22 mouse cellular contexts compared by ENCODE assay signal in genomic region chr9:74876328-74876727, GRCm38 (mm10). TPM values are rescaled to one million over a fixed set of nuclear protein-coding genes. Genes with fewer than 3 reads are reported as not detected.
DNase-seq lines count a peak whose midpoint lies in the region; ATAC-seq and TF ChIP-seq lines count a peak whose summit lies in the region.
"Had no signal": no experiment of that assay in that cellular context is flagged by ENCODE, and none has a peak within 500 bp of the region (broad histone marks: within the 10 kb centered on the region; RNA-seq: fewer than 3 reads in every experiment).

No protein-coding gene starts in this region.

- no peak overlapping the region for H3K27ac ChIP-seq in hindbrain, postnatal 0 days
- no peak overlapping the region for H3K27ac ChIP-seq in hindbrain, embryonic 14.5 days
- H3K27ac ChIP-seq in lung, embryonic 14.5 days (ENCODE audit: low read depth): no peak overlapping the region
- no peak overlapping the region for H3K27ac ChIP-seq in stomach, postnatal 0 days (replicated peaks)
- H3K27ac ChIP-seq: forebrain, embryonic 12.5 days; hindbrain, embryonic 10.5 days; intestine, embryonic 15.5 days; liver, embryonic 15.5 days; midbrain, embryonic 12.5 days had no signal

- no peak for ATAC-seq in hindbrain, postnatal 0 days
- ATAC-seq in hindbrain, embryonic 14.5 days (ENCODE audit: low FRiP score): no peak
- ATAC-seq in lung, embryonic 14.5 days (ENCODE audit: insufficient read depth): no peak
- ATAC-seq in stomach, postnatal 0 days (ENCODE audit: low FRiP score, low TSS enrichment): no peak
- ATAC-seq: intestine, embryonic 15.5 days had no signal

- no peak overlapping the region for H3K9ac ChIP-seq in hindbrain, postnatal 0 days (replicated peaks; ENCODE audit: low read length)
- no peak overlapping the region for H3K9ac ChIP-seq in hindbrain, embryonic 14.5 days
- H3K9ac ChIP-seq in lung, embryonic 14.5 days: no peak overlapping the region
- H3K9ac ChIP-seq in stomach, postnatal 0 days (ENCODE audit: low read length): no peak overlapping the region
- H3K9ac ChIP-seq: forebrain, embryonic 12.5 days; intestine, embryonic 15.5 days; liver, embryonic 15.5 days; midbrain, embryonic 12.5 days had no signal

- H3K4me3 ChIP-seq in hindbrain, postnatal 0 days (ENCODE audit: low read length): no peak overlapping the region
- H3K4me3 ChIP-seq in hindbrain, embryonic 14.5 days (replicated peaks; ENCODE audit: low read length): no peak overlapping the region
- H3K4me3 ChIP-seq in lung, embryonic 14.5 days (ENCODE audit: low read depth, low read length): no peak overlapping the region
- H3K4me3 ChIP-seq in stomach, postnatal 0 days (ENCODE audit: low read depth, low read length): no peak overlapping the region
- H3K4me3 ChIP-seq: forebrain, embryonic 12.5 days; hindbrain, embryonic 10.5 days; intestine, embryonic 15.5 days; liver, embryonic 15.5 days; midbrain, embryonic 12.5 days; myocyte had no signal

- no peaks in the 10 kb centered on the region for H3K36me3 ChIP-seq in hindbrain, postnatal 0 days (ENCODE audit: insufficient read depth, low read length)
- H3K36me3 ChIP-seq in hindbrain, embryonic 14.5 days (replicated peaks; ENCODE audit: control insufficient read depth, insufficient read depth): no peaks in the 10 kb centered on the region
- no peaks in the 10 kb centered on the region for H3K36me3 ChIP-seq in lung, embryonic 14.5 days (ENCODE audit: insufficient read depth)
- no peaks in the 10 kb centered on the region for H3K36me3 ChIP-seq in stomach, postnatal 0 days (ENCODE audit: control insufficient read depth, insufficient read depth, low read length)
- H3K36me3 ChIP-seq: forebrain, embryonic 12.5 days; hindbrain, embryonic 10.5 days; intestine, embryonic 15.5 days; liver, embryonic 15.5 days; midbrain, embryonic 12.5 days had no signal

- TF ChIP-seq CTCF in hindbrain, postnatal 0 days (IDR thresholded peaks at IDR 0.05; ENCODE audit: low read depth): peak; percentile 26; the same call in 1 of the 2 replicates
- TF ChIP-seq CTCF in lung, embryonic 14.5 days (IDR thresholded peaks at IDR 0.05; ENCODE audit: low read depth): peak; percentile 17; the same call in 1 of the 2 replicates
- peak; percentile 38; the same call in 1 of the 2 replicates for TF ChIP-seq CTCF in stomach, postnatal 0 days (IDR thresholded peaks at IDR 0.05; ENCODE audit: low read depth)

- DNase-seq in hindbrain, postnatal 0 days (ENCODE audit: low spot score): no peak
- DNase-seq in hindbrain, embryonic 14.5 days (ENCODE audit: low spot score): no peak
- no peak for DNase-seq in lung, embryonic 14.5 days
- DNase-seq in lung, postnatal 14 days: no peak
- peak; percentile 52 for DNase-seq in ES-CJ7 (ENCODE audit: low read depth, low spot score)
- no peak for DNase-seq in stomach, postnatal 0 days (ENCODE audit: low spot score)
- no peak for DNase-seq in urinary bladder, adult 18-20 months (ENCODE audit: low spot score in 2 of 2)
- DNase-seq: adrenal gland, postnatal 25 days; cerebellum, adult 9-10 months; gastrocnemius, postnatal 14 days; kidney, postnatal 14 days; lung, postnatal 4 days; thymus, adult 18-20 months had no signal

- H3K27me3 ChIP-seq in hindbrain, postnatal 0 days (ENCODE audit: insufficient read depth, low read length): no peaks in the 10 kb centered on the region
- H3K27me3 ChIP-seq in hindbrain, embryonic 14.5 days (ENCODE audit: control insufficient read depth, insufficient read depth, low read length): no peaks in the 10 kb centered on the region
- H3K27me3 ChIP-seq in lung, embryonic 14.5 days (ENCODE audit: insufficient read depth, low read length): no peaks in the 10 kb centered on the region
- no peaks in the 10 kb centered on the region for H3K27me3 ChIP-seq in stomach, postnatal 0 days (ENCODE audit: control insufficient read depth, insufficient read depth, low read length)
- H3K27me3 ChIP-seq: liver, embryonic 15.5 days had no signal

- H3K4me1 ChIP-seq in hindbrain, postnatal 0 days (ENCODE audit: insufficient read depth, low read length): no peaks in the 10 kb centered on the region
- no peaks in the 10 kb centered on the region for H3K4me1 ChIP-seq in hindbrain, embryonic 14.5 days (replicated peaks; ENCODE audit: control insufficient read depth, insufficient read depth, low read length)
- no peaks in the 10 kb centered on the region for H3K4me1 ChIP-seq in lung, embryonic 14.5 days (ENCODE audit: insufficient read depth)
- H3K4me1 ChIP-seq in stomach, postnatal 0 days (replicated peaks; ENCODE audit: control insufficient read depth, insufficient read depth): no peaks in the 10 kb centered on the region
- H3K4me1 ChIP-seq: forebrain, embryonic 12.5 days; hindbrain, embryonic 10.5 days; intestine, embryonic 15.5 days; liver, embryonic 15.5 days; midbrain, embryonic 12.5 days had no signal

- no peaks in the 10 kb centered on the region for H3K9me3 ChIP-seq in hindbrain, postnatal 0 days (ENCODE audit: low read length)
- no peaks in the 10 kb centered on the region for H3K9me3 ChIP-seq in hindbrain, embryonic 14.5 days (ENCODE audit: control insufficient read depth, low read length)
- no peaks in the 10 kb centered on the region for H3K9me3 ChIP-seq in lung, embryonic 14.5 days (ENCODE audit: low read depth, low read length)
- no peaks in the 10 kb centered on the region for H3K9me3 ChIP-seq in stomach, postnatal 0 days (ENCODE audit: control insufficient read depth, low read length)
- H3K9me3 ChIP-seq: forebrain, embryonic 12.5 days; hindbrain, embryonic 10.5 days; intestine, embryonic 15.5 days; liver, embryonic 15.5 days; midbrain, embryonic 12.5 days had no signal

- 81% methylated on average over 6 of the region's 6 CpGs for WGBS in hindbrain, postnatal 0 days
- 77% methylated on average over 6 of the region's 6 CpGs for WGBS in hindbrain, embryonic 14.5 days
- 55% methylated on average over 6 of the region's 6 CpGs for WGBS in lung, embryonic 14.5 days
- WGBS in stomach, postnatal 0 days: 64% methylated on average over 6 of the region's 6 CpGs

- H3K4me2 ChIP-seq in hindbrain, postnatal 0 days (ENCODE audit: low read depth, low read length): no peak overlapping the region
- no peak overlapping the region for H3K4me2 ChIP-seq in hindbrain, embryonic 14.5 days (replicated peaks)
- H3K4me2 ChIP-seq in lung, embryonic 14.5 days: no peak overlapping the region
- H3K4me2 ChIP-seq in stomach, postnatal 0 days (replicated peaks; ENCODE audit: low read depth): no peak overlapping the region
- H3K4me2 ChIP-seq: forebrain, embryonic 12.5 days; intestine, embryonic 15.5 days; liver, embryonic 15.5 days; midbrain, embryonic 12.5 days had no signal

- TF ChIP-seq EP300 in stomach, postnatal 0 days (optimal IDR thresholded peaks at IDR 0.05): no peak

RNA-seq across cellular contexts. Expression of gene Onecut1, which starts 14.6 kb away (rescaled TPM):
- 2.6 and 4.2 TPM in 2 replicates for total RNA-seq in hindbrain, postnatal 0 days (2014; rRNA removed)
- polyA plus RNA-seq in hindbrain, postnatal 0 days (2015; fragmentation: Nextera tagmentation; extraction: Ambion mirVana): 1.9 and 2.6 TPM in 2 replicates
- 6.0 and 6.1 TPM in 2 replicates for polyA plus RNA-seq in hindbrain, embryonic 14.5 days (2014; fragmentation: Nextera tagmentation; extraction: Ambion mirVana)
- polyA plus RNA-seq in lung, embryonic 14.5 days (2014; fragmentation: Nextera tagmentation; extraction: Ambion mirVana): not detected in 2 replicates
- polyA plus RNA-seq in stomach, postnatal 0 days (2015; fragmentation: Nextera tagmentation; extraction: Ambion mirVana): 0.08 and 0.10 TPM in 2 replicates
- total RNA-seq: adrenal gland, postnatal 25 days; gastrocnemius, postnatal 14 days; heart, adult 8-10 months had no signal
- polyA plus RNA-seq: heart, embryonic 16.5 days; myocyte; small intestine, adult 2 months had no signal
